Mouse (Mus musculus): ENCODE data around the gene Slc3a2. TPM values are rescaled to one million over a fixed set of nuclear protein-coding genes. Genes with fewer than 3 reads are reported as not detected.
A peak's percentile ranks its signal among the peaks of the same experiment; 100 is the strongest.

Gene Slc3a2
- polyA plus RNA-seq, 1 experiment: 147 TPM

DNA sequence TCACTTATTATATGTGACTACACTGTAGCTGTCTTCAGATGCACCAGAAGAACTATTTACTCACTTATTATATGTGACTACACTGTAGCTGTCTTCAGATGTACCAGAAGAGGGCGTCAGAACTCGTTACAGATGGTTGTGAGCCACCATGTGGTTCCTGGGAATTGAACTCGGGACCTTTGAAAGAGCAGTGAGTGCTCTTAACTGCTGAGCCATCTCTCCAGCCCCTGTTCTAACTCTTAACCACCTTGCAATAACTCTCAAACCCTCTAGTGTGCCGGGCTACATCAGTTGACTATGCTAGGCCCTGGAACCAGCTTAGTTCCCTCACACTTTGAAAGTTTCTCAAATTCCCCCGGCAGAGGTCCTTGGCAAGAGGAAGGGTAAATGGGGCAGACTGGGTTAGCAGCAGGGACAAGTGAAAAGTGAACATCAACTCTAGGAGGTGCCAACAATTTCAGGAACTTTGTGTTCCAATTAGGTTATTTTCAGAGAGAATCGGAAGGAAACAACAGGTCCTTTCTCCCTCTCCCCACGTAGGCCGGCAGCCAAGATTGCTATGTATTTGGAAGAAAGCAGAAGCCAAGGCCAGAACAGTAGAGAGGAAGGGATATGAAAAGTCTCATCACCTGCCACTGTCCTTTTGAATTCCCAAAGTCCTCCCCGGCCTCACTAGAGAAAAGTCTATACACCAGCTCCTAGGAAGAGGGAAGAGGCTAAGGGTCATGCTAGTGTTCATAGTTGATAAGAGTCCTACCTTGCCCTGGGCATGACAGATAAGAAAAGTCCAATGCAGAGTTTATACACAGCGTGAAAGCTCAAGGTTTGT is 8.3 kb downstream of the Slc3a2 start:
- DNase-seq (ENCODE audit: low read depth): no peak
- no peak for TF ChIP-seq CTCF (IDR thresholded peaks at IDR 0.05; ENCODE audit: borderline replicate concordance, extremely low read depth, insufficient read depth, insufficient read length)

DNA sequence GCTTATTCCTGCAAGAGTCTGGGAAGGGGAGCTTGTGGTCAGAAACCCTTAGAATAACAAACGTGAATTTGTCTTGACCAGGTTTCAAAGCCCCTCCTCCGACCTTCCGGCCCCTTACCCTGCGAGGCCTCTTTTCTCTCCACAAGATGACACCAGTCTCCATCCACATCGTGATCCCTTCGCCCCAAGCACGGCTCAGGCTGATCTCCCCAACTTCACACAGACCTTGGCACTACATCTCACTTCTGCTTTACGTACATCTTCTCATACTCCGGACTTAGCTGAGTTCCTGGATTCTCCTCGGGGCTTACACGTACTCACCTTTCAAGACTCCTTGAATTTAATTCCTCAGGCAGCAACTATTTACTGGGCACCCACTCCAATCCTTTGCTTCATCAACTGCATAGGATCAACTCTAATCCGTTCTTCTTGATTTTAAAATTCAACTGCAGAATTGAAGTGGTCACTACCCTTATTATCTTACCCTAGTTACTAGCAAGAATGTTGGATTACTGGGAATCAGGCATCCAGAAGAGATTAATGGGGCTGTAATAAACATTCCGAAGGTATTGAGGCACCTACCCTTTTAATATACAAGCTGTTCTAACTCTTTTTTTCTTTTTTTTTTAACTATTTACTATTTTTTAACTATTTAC is 9.0 kb downstream of the Slc3a2 start:
- TF ChIP-seq CTCF (IDR thresholded peaks at IDR 0.05; ENCODE audit: borderline replicate concordance, extremely low read depth, insufficient read depth, insufficient read length): no peak
- DNase-seq (ENCODE audit: low read depth): no peak

DNA sequence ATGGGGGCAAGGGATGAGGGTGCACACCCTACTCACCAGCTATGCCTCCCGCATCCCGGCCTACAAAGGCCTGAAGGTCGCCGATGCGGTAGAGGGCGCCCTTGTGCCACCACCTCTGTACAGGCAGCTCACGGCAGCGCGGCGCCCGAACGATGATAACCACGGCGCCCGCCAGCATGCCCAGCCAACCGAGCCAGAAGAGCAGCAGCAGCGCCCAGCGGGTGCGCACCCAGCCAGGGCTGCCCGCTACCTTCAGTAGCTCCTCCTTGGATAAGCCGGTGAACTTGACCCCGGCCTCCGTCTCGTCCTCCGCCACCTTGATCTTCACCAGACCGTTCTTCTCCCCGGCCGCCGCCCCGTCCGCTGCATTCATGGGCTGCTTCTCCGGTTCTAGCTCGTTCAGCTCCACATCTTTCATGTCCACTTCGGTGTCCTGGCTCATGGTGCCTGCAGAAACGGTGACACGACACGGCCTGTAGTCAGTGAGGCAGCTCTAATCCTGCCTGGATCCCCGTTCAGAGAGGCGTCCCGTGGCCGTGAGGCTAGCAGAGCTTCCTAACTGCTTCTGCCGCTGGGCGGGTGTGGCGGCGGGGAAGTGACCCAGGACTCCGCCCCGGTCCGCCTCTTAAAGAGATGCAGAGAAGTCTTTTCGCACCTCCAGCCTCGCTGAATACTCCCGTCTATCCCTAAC is 9.7 kb downstream of the Slc3a2 start:
- TF ChIP-seq POLR2A (IDR thresholded peaks at IDR 0.05; ENCODE audit: borderline replicate concordance, extremely low read depth, insufficient read depth, insufficient read length, poor library complexity, severe bottlenecking) (peak; percentile 60; the same call in 1 of the 2 replicates), CTCF (IDR thresholded peaks at IDR 0.05; ENCODE audit: borderline replicate concordance, extremely low read depth, insufficient read depth, insufficient read length) (peak; percentile 69)
- DNase-seq (ENCODE audit: low read depth): peak; percentile 96

DNA sequence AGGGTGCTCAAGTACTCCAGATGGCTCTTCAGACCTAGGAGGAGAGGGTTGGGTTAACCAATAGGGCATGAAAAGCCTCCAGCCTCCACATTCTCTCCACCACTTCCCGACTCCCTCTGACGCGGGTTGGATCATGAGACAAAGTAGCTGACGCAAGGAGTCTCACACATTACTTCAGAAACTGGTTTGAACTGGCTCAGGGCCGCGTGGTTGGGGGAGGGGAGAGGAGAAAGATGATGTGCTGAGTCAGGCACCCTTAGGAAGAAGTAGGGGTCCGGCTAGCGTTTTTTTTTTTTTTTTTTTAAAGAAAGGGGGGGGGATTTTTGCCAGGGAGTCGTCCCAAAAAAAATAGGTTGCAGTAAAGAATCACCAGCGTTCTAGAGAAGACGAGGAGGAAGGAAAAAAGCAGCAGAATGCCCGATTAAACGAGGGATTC is 10.3 kb downstream of the Slc3a2 start:
- TF ChIP-seq POLR2A (IDR thresholded peaks at IDR 0.05; ENCODE audit: borderline replicate concordance, extremely low read depth, insufficient read depth, insufficient read length, poor library complexity, severe bottlenecking) (0 out of 2 replicates have a peak, but pooled peaks have one; percentile 11), CTCF (IDR thresholded peaks at IDR 0.05; ENCODE audit: borderline replicate concordance, extremely low read depth, insufficient read depth, insufficient read length) (no peak)
- peak; percentile 93 for DNase-seq (ENCODE audit: low read depth)

DNA sequence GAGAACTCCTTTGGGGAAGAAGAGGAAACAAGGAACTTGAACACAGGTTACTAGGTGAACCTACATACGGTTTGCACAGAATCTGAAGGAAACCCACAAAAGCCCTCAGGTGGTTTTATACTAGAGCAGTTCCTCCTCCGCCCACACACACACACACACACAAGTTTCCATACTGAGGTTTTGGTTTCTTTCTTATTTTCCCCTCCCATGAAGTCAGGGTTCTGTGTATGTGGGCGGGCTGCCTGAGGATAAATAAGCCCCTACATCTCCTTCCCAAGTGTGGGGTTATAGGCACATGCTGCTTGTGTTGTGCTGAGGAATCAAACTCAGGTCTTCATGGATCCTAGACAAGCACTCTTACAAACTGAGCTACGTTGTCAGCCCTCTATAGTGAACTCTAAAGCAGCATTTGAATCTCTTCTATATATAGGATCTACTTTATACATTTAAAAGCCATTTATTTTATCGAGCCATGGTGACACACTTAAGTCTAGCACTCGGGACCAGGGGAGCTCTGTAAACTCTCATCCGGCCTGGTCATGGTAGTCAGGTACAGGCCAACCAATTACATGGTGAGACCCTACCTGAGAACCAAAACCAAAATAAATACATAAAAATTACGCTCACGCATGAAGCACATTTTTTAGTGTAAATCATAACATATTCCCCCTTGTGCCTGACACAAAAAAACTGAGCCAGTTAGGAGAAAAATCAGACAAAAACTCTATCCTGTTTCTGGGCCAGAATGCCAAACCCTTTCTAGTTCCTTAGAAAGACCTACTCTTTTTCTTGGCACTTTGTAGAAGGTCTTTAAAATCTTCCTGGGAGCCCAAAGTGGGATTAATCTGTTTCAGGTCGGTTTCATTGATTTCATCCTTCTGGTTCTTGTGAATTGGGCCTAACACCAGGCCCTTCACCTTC is 11.0 kb downstream of the Slc3a2 start:
- DNase-seq (ENCODE audit: low read depth): no peak
- TF ChIP-seq CTCF (IDR thresholded peaks at IDR 0.05; ENCODE audit: borderline replicate concordance, extremely low read depth, insufficient read depth, insufficient read length) (no peak), POLR2A (IDR thresholded peaks at IDR 0.05; ENCODE audit: borderline replicate concordance, extremely low read depth, insufficient read depth, insufficient read length, poor library complexity, severe bottlenecking) (no peak)

DNA sequence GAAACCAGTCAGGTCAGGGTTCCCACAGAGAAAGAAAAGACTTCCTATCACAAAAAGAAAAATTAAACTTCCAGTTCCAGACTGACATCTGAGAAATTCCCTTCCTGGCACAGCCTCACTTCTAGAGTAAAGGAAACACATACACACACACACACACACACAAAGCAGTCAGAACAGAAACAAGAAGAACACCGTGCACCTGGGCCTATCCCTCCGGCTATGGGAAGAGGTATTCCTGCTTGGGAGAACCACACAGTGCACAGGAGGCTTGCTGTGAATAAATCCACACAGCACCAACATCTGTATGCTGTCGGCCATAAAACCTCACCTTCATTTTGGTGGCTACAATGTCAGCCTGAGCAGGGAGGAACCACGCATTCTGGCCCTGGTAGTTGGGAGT is 11.7 kb downstream of the Slc3a2 start:
- TF ChIP-seq CTCF (IDR thresholded peaks at IDR 0.05; ENCODE audit: borderline replicate concordance, extremely low read depth, insufficient read depth, insufficient read length) (no peak), POLR2A (IDR thresholded peaks at IDR 0.05; ENCODE audit: borderline replicate concordance, extremely low read depth, insufficient read depth, insufficient read length, poor library complexity, severe bottlenecking) (no peak)
- DNase-seq (ENCODE audit: low read depth): no peak

DNA sequence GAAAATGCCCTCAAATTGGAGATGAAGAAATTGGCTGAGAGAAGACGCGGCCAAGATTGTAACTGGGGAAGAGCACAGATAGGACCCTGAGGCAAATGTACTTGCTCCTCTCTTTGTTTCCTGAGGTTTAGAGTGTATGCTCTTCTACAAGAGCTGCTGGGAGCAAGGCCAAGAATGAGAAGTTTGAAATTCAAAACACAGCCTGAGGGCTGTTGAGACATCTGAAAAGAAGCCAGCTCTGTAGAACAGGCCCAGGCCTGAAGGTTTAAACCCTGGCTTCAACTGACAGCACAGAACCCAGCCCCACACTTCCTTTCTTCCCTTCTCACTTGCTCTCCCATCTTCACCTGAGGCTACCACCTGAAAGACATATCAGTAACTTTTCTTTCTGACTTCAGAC is 13.1 kb downstream of the Slc3a2 start:
- DNase-seq (ENCODE audit: low read depth): peak; percentile 53

DNA sequence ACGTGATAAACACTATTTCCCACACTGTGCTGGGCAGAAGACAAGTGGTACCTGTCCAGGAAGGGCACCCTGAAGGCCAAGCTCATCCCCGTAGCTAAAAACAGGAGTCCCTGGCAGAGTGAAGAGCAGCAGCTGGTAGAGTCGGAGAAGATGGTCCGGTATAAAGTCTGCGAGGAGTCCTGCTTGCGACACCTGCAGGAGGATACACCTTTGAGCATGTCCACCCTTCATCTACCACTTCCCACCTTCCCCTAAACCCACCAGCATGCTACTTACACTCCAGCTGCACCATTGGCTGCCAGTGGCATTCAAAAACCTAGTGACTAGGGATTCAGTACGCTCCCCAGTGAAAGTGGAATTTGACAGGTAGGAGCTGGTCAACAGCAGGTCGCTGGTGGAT is 14.2 kb downstream of the Slc3a2 start:
- no peak for TF ChIP-seq POLR2A (IDR thresholded peaks at IDR 0.05; ENCODE audit: borderline replicate concordance, extremely low read depth, insufficient read depth, insufficient read length, poor library complexity, severe bottlenecking)
- no peak for TF ChIP-seq CTCF (IDR thresholded peaks at IDR 0.05; ENCODE audit: borderline replicate concordance, extremely low read depth, insufficient read depth, insufficient read length)

More for the DNA sequence above, 13.1 kb downstream of the Slc3a2 start:
- no peak for TF ChIP-seq CTCF (IDR thresholded peaks at IDR 0.05; ENCODE audit: borderline replicate concordance, extremely low read depth, insufficient read depth, insufficient read length)
- no peak for TF ChIP-seq POLR2A (IDR thresholded peaks at IDR 0.05; ENCODE audit: borderline replicate concordance, extremely low read depth, insufficient read depth, insufficient read length, poor library complexity, severe bottlenecking)

DNA sequence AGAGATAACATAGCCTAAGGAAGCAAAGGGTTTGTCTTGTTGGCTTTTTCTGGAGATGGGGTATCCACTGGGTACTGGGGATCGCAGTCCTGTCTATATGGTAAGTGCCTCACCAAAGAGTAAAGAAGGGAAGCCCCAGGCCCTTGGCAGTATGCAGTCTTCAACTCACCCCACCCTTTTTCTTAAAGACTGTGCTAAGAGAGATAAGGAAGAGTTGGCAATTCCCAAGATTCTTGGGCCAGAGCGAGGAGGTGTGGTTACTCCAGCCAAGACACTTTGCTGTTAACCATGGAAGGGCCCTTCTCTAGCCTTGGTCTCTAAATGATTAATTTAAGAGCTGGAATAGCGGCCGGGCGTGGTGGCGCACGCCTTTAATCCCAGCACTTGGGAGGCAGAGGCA is 16.2 kb downstream of the Slc3a2 start:
- TF ChIP-seq CTCF (IDR thresholded peaks at IDR 0.05; ENCODE audit: borderline replicate concordance, extremely low read depth, insufficient read depth, insufficient read length) (no peak), POLR2A (IDR thresholded peaks at IDR 0.05; ENCODE audit: borderline replicate concordance, extremely low read depth, insufficient read depth, insufficient read length, poor library complexity, severe bottlenecking) (no peak)
- DNase-seq (ENCODE audit: low read depth): no peak

More for the DNA sequence above, 14.2 kb downstream of the Slc3a2 start:
- DNase-seq (ENCODE audit: low read depth): no peak

DNA sequence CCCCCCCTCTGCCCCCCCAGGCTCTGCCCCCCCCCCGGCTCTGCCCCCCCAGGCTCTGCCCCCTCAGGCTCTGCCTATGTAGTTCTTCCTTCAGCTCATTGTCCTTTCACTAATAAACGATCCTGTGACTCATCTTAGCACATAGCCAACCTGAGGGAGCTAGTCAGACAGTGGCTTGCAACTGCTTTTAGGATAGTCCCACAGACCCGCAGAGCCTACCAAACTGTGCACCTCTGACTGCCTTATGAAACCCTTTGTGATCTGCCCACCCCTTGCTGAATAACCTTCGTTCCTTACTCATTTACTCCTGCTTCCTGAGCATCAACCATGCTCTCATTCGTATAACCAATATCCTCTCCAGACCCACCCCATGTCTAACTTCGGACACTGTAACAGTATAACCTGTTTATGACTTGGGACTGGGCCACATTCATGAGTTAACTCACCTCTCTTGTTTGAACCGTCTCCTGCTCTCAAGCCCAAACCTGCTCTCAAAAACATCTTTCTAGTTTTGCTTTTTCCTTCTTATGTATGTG is 17.0 kb downstream of the Slc3a2 start:
- TF ChIP-seq POLR2A (IDR thresholded peaks at IDR 0.05; ENCODE audit: borderline replicate concordance, extremely low read depth, insufficient read depth, insufficient read length, poor library complexity, severe bottlenecking) (no peak), CTCF (IDR thresholded peaks at IDR 0.05; ENCODE audit: borderline replicate concordance, extremely low read depth, insufficient read depth, insufficient read length) (no peak)

More for the DNA sequence above, 17.0 kb downstream of the Slc3a2 start:
- no peak for DNase-seq (ENCODE audit: low read depth)

Measured in brain, embryonic 14.5 days (tissue).